Mouse (Mus musculus) midbrain, embryonic 14.5 days (tissue): Measurements from ENCODE around the gene Gm17617. TPM values are rescaled to one million over a fixed set of nuclear protein-coding genes. Genes with fewer than 3 reads are reported as not detected.

Experiments used
- ATAC-seq: fragments of 200-750 bp; cut with Nextera tagmentation; 2 replicates; pipeline ENCODE4 v1.8.0; 2017; ENCODE audit warnings: moderate number of reproducible peaks, moderate library complexity; ENCODE audit not compliant: low FRiP score, low TSS enrichment
- DNase-seq: peaks from one replicate; pipeline ENCODE4 v3.0.0-alpha.2; 2015
- H3K27ac ChIP-seq: fragments of 300-500 bp; sonication (generic); replicated peaks from 2 replicates; pipeline ENCODE4 v1.5.1; 2014; ENCODE audit warnings: mild to moderate bottlenecking, low read depth, low read length, moderate library complexity
- H3K27me3 ChIP-seq: fragments of 300-500 bp; sonication (generic); 2 replicates; pipeline ENCODE4 v1.6.1; 2014; ENCODE audit warnings: low read length, control low read depth, mixed read lengths; ENCODE audit not compliant: control insufficient read depth, insufficient read depth
- H3K36me3 ChIP-seq: fragments of 300-500 bp; sonication (generic); 2 replicates; pipeline ENCODE4 v1.6.1; 2014; ENCODE audit warnings: low read length, control low read depth; ENCODE audit not compliant: control insufficient read depth, insufficient read depth
- H3K4me1 ChIP-seq: fragments of 300-500 bp; sonication (generic); 2 replicates; pipeline ENCODE4 v1.6.1; 2014; ENCODE audit warnings: mild to moderate bottlenecking, antibody characterized with exemption, low read length, control low read depth; ENCODE audit not compliant: control insufficient read depth, insufficient read depth
- H3K4me2 ChIP-seq: fragments of 300-500 bp; sonication (generic); 2 replicates; pipeline ENCODE4 v1.6.1; 2014; ENCODE audit warnings: mild to moderate bottlenecking, low read length, moderate library complexity
- H3K4me3 ChIP-seq: fragments of 300-500 bp; sonication (generic); replicated peaks from 2 replicates; pipeline ENCODE4 v1.5.1; 2014; ENCODE audit warnings: low read depth, low read length
- H3K9ac ChIP-seq: fragments of 300-500 bp; sonication (generic); replicated peaks from 2 replicates; pipeline ENCODE4 v1.6.1; 2014; ENCODE audit warnings: mild to moderate bottlenecking, low read length, moderate library complexity
- H3K9me3 ChIP-seq: fragments of 300-500 bp; sonication (generic); 2 replicates; pipeline ENCODE4 v1.6.1; 2016; ENCODE audit warnings: low read length, control low read depth, mixed read lengths; ENCODE audit not compliant: control insufficient read depth
- WGBS: fragments of 180-500 bp; shearing (Covaris S2); extraction: QIAGEN DNeasy Blood & Tissue Kit; methylation state at CpG from one replicate; pipeline ENCODE4 v1.1.7; 2014; 5-methylcytosine and 5-hydroxymethylcytosine counted together
- polyA plus RNA-seq: library from polyadenylated mRNA; unstranded; fragments of >200 nt; fragmentation: Nextera tagmentation; extraction: Ambion mirVana; gene quantifications from 2 replicates; pipeline ENCODE4 v1.2.1, GENCODE M21; 2014

The Gm17617 gene
- polyA plus RNA-seq, 1 experiment from 2014 or later: not detected

- Histone ChIP-seq H3K9me3 (no peaks in the 10 kb centered on the region), H3K9ac (no peak overlapping the region), H3K36me3 (no peaks in the 10 kb centered on the region), H3K27ac (peak overlapping the region; percentile 71), H3K4me3 (no peak overlapping the region), H3K4me2 (peak overlapping the region; percentile 35), H3K4me1 (peaks cover 25% of the 10 kb centered on the region), H3K27me3 (no peaks in the 10 kb centered on the region)
- DNase-seq (peak; percentile 74), ATAC-seq (peak; percentile 69)
- 11% methylated on average over 26 of the region's 26 CpGs for WGBS
Observed at GRCm38 (mm10) chr13:55171517-55172335, 38.4 kb upstream of the Gm17617 start.

GRCm38 (mm10) chr13:55168958-55169369 is 35.6 kb upstream of the Gm17617 start:
- no peaks in the 10 kb centered on the region for H3K9me3 ChIP-seq
- no peaks in the 10 kb centered on the region for H3K36me3 ChIP-seq
- ATAC-seq: peak; percentile 81
- no peak overlapping the region for H3K4me3 ChIP-seq
- DNase-seq: peak; percentile 68
- peaks cover 25% of the 10 kb centered on the region for H3K4me1 ChIP-seq
- H3K9ac ChIP-seq: no peak overlapping the region
- no peaks in the 10 kb centered on the region for H3K27me3 ChIP-seq
- no peak overlapping the region for H3K4me2 ChIP-seq
- peak overlapping the region; percentile 32 for H3K27ac ChIP-seq
- WGBS: 26% methylated on average over 13 of the region's 13 CpGs

- no peaks in the 10 kb centered on the region for H3K36me3 ChIP-seq
- whole genome bisulfite sequencing: 96% methylated on average over 5 of the region's 5 CpGs
- no peaks in the 10 kb centered on the region for H3K9me3 ChIP-seq
- no peak overlapping the region for H3K9ac ChIP-seq
- H3K27ac ChIP-seq: peak overlapping the region; percentile 32; the same call in 1 of the 2 replicates
- H3K4me2 ChIP-seq: no peak overlapping the region
- H3K27me3 ChIP-seq: no peaks in the 10 kb centered on the region
- ATAC-seq: no peak
- H3K4me3 ChIP-seq: no peak overlapping the region
- peaks cover 25% of the 10 kb centered on the region for H3K4me1 ChIP-seq
- no peak for DNase-seq
Observed at GRCm38 (mm10) chr13:55168255-55168654, 34.9 kb upstream of the Gm17617 start.

- Histone ChIP-seq H3K36me3 (no peaks in the 10 kb centered on the region), H3K4me2 (no peak overlapping the region), H3K4me1 (peaks cover 25% of the 10 kb centered on the region), H3K27me3 (no peaks in the 10 kb centered on the region), H3K27ac (no peak overlapping the region), H3K9me3 (no peaks in the 10 kb centered on the region), H3K4me3 (no peak overlapping the region), H3K9ac (no peak overlapping the region)
- 85% methylated on average over 11 of the region's 11 CpGs for WGBS
- ATAC-seq: no peak
- no peak for DNase-seq
Observed at GRCm38 (mm10) chr13:55167798-55168197, 34.5 kb upstream of the Gm17617 start.

- DNase-seq (no peak), ATAC-seq (no peak)
- WGBS: 91% methylated on average over 32 of the region's 32 CpGs
- H3K4me2 ChIP-seq: no peak overlapping the region
- no peak overlapping the region for H3K9ac ChIP-seq
- no peaks in the 10 kb centered on the region for H3K9me3 ChIP-seq
- peaks cover 21% of the 10 kb centered on the region for H3K4me1 ChIP-seq
- H3K27me3 ChIP-seq: no peaks in the 10 kb centered on the region
- H3K36me3 ChIP-seq: no peaks in the 10 kb centered on the region
- H3K27ac ChIP-seq: no peak overlapping the region
- no peak overlapping the region for H3K4me3 ChIP-seq
Observed at GRCm38 (mm10) chr13:55166806-55167725, 33.7 kb upstream of the Gm17617 start.

- peaks cover 10% of the 10 kb centered on the region for H3K4me1 ChIP-seq
- H3K36me3 ChIP-seq: no peaks in the 10 kb centered on the region
- H3K27me3 ChIP-seq: no peaks in the 10 kb centered on the region
- no peak for ATAC-seq
- no peak for DNase-seq
- no peak overlapping the region for H3K4me2 ChIP-seq
- no peak overlapping the region for H3K27ac ChIP-seq
- H3K9ac ChIP-seq: no peak overlapping the region
- no peak overlapping the region for H3K4me3 ChIP-seq
- no peaks in the 10 kb centered on the region for H3K9me3 ChIP-seq
- 91% methylated on average over 16 of the region's 16 CpGs for WGBS
Observed at GRCm38 (mm10) chr13:55165831-55166339, 32.5 kb upstream of the Gm17617 start.

GRCm38 (mm10) chr13:55163553-55163952 is 30.2 kb upstream of the Gm17617 start:
- DNase-seq: no peak
- no peak for ATAC-seq
- 49% methylated on average over 5 of the region's 5 CpGs for WGBS

GRCm38 (mm10) chr13:55162365-55162764 is 29.0 kb upstream of the Gm17617 start:
- H3K4me2 ChIP-seq: no peak overlapping the region
- no peaks in the 10 kb centered on the region for H3K4me1 ChIP-seq
- H3K9me3 ChIP-seq: no peaks in the 10 kb centered on the region
- H3K4me3 ChIP-seq: no peak overlapping the region
- 63% methylated on average over 7 of the region's 7 CpGs for WGBS
- H3K9ac ChIP-seq: no peak overlapping the region
- H3K27me3 ChIP-seq: no peaks in the 10 kb centered on the region
- ATAC-seq (no peak), DNase-seq (no peak)
- no peak overlapping the region for H3K27ac ChIP-seq
- no peaks in the 10 kb centered on the region for H3K36me3 ChIP-seq

More at GRCm38 (mm10) chr13:55163553-55163952, 30.2 kb upstream of the Gm17617 start:
- no peaks in the 10 kb centered on the region for H3K36me3 ChIP-seq
- no peak overlapping the region for H3K4me3 ChIP-seq
- no peaks in the 10 kb centered on the region for H3K27me3 ChIP-seq
- H3K4me2 ChIP-seq: no peak overlapping the region
- H3K9ac ChIP-seq: no peak overlapping the region
- no peak overlapping the region for H3K27ac ChIP-seq
- H3K4me1 ChIP-seq: 0 out of 2 replicates have a peak, but pooled peaks cover 2% of the 10 kb centered on the region
- no peaks in the 10 kb centered on the region for H3K9me3 ChIP-seq
